Mouse (Mus musculus): Measurements from ENCODE around the gene Shd.
"Not testable (repeated sequence)": the region's sequence is repeated elsewhere in the genome, so short reads cannot be mapped to it uniquely, and the experiment has no call there.

Gene Shd

DNA sequence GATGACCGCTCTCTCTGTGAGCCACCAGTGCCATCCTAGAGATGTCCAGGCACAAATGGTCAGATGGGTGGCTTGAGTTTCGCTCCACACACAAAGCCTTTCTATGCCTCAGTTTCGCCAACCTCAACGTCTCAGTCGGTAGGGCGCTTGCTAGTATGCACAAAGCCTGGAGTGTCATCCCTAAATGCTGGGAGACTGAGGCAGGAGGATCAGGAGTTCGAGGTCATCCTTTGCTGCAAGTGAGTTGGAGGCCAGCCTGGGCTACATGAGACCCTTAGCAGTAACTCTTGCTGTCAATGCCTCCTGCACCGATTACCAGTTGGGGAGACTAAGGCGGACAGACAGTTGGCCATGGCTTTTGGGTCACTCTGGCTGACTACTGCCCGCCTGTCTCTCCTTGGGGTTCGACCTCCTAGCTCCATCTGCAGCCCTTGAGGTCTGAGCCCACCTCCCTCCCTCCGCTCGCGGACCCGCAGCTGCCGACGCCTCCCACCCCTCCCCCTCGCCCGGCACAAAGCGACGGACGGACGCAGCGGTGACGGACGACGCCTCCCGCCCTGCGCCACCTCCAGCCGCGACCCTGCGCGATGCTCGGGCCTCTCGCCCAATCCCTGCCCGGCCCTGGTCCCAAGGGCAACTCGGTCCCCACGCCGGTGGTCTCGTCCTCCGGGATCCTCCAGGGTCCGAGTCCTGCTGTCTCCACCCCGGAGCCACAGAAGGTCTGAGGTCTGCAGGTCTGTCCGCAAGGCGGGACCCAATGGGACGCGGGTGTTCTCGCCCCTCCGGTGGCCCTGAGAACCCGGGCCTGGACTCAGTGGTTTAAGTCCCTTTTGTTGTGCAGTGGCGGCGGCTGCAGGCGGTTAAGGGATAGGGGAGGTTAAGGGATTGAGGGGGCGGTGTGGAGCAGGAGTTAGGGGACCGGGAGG lies at the start of gene Shd:
Gene Shd, plus strand, starts transcription at position 502 of the 926 bp plus-strand sequence.
- no peak for DNase-seq (ENCODE audit: low spot score)

DNA sequence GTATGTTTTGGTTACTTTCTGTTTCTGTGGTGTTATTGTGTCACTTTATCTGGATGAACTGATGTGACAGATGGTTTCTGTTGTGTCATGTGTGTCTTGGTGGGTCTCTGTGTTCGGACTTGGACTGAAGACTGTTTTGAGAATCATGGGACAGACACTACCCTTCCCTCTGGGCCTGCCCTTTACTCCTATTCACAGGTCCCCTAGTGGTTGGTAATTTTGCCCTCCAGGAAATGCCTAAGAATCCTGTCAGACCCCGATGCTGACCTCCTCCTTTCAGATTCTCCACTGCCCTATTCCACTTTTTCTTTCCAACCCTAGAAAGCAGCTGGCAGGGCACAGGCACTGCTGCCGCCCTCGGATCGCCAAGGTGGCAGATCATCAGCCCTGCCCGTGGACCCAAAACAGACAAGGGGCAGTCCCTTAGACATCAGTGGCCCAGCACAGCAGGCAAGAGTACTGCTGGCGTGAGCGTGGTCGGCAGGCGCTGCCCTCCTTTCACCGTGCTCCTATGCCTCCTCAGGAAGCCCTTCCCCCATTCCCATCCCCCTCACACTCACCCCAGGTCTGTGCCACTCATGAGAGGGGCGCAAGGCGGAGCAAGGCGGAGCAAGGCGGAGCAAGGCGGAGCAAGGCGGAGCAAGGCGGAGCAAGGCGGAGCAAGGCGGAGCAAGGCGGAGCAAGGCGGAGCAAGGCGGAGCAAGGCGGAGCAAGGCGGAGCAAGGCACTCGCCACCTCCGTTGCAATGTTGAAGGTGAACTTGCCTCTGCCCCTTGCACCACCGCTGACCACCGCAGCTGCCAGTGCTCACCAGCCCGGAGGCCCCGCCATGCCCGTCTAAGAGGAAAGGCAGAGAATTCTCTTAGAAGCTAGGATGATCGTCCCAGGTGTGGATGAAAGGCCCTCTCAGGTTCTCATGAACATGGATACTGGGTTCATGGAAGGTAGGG lies 38.4 kb upstream of the Shd start:
- DNase-seq (ENCODE audit: low spot score), result peak; percentile 84

DNA sequence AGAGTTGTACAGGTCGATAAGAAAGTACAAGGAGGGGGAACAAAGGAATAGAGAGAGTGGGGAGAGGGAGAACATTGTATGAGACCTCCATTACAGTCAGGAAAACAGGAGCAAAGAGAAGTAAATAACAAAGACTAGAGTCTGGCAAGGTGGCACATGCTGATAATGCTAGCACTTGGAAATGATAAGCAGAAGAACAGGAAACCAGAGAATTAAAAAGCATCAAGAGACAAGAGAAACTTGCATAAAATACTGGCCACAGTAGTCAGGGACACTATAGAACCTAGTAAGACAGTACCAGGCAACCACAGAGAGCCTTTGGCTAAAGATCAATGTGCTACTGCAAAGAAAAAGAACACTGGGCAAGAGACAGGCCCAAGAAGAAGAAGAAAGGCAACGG lies 37.6 kb upstream of the Shd start:
- DNase-seq (ENCODE audit: low spot score), result no peak

DNA sequence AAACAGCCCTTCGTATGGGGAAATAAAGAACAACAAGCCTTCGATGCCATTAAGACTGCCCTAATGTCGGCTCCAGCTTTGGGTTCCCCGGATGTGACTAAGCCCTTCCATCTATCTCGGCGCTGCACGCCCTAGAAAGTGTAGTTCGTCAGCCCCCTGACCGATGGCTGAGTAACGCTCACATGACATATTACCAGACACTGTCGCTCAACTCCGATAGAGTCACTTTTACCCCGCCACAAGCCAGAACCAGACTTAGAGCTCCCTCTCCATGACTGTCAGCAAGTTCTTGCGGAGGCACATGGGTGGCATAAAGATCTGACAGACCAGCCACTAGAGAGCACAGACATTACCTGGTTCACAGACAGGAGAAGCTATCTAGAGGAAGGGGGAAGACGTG lies 37.1 kb upstream of the Shd start:
- DNase-seq (ENCODE audit: low spot score), result no peak

DNA sequence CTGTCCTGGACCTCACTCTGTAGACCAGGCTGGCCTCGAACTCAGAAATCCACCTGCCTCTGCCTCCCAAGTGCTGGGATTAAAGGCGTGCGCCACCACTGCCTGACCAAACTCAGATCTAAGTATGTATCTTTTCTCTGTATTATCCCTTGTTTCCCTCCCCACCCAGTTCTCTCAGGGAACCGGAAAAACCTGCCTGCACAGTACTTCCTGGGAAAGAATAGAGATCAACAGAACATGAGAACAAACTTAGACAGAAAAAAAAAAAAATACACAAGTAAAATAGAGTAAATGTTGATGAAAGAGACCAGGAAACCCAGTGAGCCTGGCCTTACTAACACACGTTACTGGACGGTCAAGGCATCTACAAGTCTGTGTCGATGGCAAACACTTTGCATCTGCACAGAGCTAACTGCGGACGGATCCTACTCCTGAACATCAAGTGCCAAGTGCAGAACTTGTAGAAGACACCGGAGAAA lies 25.8 kb upstream of the Shd start:
- DNase-seq (ENCODE audit: low spot score), result not testable (repeated sequence)

DNA sequence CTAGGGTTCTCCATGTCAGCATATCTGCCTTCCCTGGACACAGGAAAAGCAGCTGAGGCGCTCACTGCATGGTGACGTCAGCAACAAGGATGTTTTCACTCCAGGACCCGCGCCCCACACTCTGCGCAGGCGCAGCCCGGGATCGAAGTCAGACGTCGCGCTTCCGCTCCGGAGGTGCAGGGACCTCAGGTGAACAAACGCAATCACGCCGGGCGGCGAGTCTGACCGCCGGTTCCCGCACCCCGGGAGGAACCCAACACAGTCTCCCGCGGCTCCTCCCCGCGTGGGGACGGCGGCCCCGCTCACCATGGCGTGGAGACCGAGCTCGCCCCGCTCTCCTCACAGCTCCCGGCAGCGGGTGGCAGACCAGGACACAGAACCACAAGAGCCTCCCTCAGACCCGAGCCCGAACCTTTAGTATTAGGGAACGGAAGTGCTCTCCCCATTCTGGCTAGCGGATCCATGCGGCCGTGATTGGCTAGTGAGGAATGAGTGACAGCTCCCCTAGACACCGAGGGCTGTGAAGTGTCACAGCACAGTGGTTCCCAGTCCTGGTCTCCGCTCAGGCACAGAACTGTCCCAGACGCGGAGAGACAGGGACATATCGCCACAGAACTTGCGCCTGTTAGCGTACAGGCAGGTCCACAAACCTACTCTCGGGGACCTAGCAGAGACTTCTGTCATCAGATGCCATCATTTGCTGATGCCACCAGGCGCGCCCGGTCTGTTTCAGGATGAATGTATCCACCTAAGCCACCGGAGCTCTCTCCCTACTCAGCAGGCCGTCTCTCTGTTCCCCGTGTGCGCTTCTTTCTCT lies 25.2 kb upstream of the Shd start:
- DNase-seq (ENCODE audit: low spot score), result peak; percentile 86

DNA sequence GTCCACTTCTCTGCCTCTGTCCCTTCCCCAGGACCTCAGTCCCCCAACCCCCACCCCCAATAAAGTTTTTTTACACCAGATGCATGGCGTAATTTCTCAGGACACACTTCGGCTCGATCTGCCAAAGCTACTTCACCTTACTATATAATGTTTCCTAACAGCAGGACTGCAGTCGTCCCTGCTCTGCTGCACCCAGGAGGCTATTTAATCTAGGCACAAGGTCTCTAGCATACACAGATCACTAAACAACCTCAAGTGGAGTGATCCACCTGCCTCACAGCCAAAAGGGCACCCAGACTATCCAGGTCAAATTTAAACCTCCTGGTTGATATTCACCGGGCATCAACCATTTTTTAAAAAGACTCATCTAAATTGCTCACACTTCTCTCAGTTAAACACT lies 24.6 kb upstream of the Shd start:
- DNase-seq (ENCODE audit: low spot score), result no peak

DNA sequence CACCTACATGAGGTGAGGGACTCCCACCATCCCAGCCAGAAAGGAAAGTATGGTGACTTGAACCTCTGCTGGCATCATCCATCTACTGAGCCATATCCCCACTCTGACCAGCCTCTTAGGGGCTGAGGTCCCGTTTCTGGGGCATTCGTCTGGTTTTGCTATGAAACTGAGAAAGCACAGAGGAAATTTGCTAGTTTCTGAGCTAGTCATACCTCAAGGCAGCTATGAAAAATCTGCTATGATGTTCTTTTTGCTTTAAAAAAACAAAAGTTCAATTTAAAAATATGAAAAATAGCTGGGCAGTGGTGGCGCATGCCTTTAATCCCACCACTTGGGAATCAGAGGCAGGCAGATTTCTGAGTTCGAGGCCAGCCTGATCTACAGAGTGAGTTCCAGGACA lies 21.6 kb upstream of the Shd start:
- DNase-seq (ENCODE audit: low spot score), result no peak

DNA sequence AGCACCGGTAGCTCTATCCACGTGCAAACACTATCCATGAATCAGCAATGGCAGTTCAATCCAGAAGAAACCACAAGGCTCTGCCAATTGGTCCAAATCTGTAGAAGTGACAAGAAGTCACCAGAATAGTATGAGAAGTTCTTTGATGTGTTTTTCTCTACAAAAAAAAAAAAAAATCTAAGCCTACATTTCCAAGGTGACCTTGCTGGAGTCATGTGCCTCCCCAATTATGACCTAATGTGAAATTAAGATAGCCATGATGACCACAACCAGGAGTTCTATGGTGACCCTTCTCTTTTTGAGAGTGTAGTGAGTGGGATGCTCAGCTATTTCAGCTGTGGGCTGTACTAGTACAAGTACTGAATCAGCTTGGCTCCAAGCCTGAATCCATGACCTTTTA lies 20.9 kb upstream of the Shd start, which contains the start of gene Zfp119b:
Gene Zfp119b, minus strand, starts transcription at position 101 of the 400 bp plus-strand sequence.
- DNase-seq (ENCODE audit: low spot score), result no peak

DNA sequence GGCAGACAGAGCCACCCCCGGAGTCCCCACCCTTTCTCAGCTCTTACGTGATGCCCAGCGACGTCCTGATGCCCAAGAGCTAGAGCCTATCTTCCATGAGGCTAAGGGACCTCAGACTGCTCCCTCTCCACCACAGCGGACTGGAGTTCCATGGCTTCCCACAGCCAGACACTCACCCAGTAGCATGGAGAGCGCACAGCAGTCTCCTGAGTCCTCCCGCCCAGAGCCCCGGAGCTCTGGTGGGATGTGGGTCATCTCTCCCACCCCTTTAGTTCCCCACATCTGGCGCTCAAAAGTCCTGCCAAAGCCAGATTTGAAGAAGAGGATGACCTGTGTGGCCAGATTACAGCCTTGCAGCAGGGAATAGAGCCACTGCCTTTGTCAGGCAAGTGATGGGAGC lies 19.7 kb upstream of the Shd start:
- no peak for DNase-seq (ENCODE audit: low spot score)

DNA sequence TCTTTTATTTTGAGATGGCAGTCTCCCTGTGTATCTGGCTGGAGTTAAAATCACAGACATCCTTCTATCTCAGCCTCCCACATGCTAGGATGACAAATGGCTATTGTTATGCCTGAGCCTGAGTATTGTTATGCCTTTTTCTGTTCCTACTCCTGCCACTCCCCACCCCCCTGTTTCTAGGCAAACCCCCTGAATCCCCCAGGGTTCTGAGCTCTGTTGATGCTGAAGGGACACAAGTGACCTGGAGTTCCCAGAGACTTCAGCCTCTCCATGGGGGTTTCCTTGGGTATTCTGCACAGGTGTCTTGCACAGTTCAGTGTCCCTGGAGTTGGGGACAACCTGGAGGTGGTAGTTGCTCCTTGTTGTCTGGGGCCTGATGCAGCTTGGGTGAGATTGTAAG lies 18.2 kb upstream of the Shd start:
- DNase-seq (ENCODE audit: low spot score), result no peak

DNA sequence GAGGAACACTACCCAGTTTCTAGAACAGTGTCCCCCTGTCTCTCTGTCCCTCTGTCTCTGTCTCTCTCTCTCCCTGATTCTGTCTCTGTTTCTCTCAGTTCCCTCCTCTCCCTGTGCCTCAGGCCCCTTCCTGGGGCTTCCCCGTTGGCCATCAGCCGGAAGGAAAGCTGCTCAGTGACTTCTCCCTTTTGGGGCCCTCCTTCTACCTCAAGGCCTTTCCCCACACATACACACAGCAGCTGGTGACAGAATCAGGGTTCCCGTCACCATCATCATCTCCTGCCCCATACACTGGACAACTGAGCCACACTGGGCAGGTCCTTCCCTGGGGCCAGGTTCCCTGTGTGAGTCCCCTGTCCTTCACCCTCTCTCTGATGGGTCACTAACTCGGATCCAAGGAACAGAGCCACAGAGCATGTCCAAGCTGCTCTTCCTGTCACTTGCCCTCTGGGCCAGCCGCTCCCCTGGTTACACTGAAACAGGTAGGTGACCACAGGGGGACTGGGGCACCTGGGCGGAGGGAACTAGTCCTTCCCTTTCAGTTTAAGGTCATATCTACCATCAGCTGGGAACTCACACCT lies 17.7 kb upstream of the Shd start, which contains the start of gene Ebi3:
Gene Ebi3, plus strand, starts transcription at position 194 of the 581 bp plus-strand sequence.
- DNase-seq (ENCODE audit: low spot score), result no peak

DNA sequence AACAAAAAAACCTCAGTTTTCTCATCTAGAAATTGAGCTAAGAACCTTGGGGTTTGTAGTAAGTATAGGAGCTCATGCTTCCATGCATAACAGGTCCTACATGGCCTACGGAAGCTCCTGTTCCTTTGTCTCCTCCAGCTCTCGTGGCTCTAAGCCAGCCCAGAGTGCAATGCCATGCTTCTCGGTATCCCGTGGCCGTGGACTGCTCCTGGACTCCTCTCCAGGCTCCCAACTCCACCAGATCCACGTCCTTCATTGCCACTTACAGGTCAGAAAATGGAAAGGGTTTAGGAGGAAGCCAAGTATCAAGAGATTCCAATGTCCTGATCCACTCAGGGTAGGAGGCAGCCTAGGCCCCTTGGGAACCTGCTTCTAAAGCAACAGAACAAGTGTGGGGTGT lies 16.5 kb upstream of the Shd start:
- no peak for DNase-seq (ENCODE audit: low spot score)

DNA sequence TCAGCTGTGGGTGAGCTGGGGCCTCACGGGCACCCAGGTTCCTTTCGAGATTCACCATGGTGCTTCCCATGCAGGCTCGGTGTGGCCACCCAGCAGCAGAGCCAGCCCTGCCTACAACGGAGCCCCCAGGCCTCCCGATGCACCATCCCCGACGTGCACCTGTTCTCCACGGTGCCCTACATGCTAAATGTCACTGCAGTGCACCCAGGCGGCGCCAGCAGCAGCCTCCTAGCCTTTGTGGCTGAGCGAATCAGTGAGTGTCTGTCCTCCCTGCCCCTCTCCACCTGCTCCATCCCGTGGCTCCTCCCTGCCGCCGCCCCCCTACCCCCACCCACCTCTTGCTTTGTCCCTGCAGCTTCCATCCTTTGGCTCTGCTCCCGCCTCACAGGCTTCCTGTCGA lies 16.0 kb upstream of the Shd start:
- no peak for DNase-seq (ENCODE audit: low spot score)

DNA sequence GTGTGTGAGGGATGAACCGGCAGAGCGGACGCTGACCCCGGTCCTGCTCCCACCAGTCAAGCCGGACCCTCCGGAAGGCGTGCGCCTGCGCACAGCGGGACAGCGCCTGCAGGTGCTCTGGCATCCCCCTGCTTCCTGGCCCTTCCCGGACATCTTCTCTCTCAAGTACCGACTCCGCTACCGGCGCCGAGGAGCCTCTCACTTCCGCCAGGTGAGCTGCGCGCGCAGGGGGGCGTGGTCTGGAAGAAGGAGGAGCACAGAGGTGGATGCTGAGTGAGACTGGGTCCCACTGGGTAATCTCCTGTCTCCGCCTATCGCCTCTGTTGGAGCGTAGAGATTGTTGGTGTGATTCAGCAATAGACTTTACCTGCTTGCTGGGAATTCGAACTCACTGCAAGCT lies 14.1 kb upstream of the Shd start:
- DNase-seq (ENCODE audit: low spot score), result no peak

DNA sequence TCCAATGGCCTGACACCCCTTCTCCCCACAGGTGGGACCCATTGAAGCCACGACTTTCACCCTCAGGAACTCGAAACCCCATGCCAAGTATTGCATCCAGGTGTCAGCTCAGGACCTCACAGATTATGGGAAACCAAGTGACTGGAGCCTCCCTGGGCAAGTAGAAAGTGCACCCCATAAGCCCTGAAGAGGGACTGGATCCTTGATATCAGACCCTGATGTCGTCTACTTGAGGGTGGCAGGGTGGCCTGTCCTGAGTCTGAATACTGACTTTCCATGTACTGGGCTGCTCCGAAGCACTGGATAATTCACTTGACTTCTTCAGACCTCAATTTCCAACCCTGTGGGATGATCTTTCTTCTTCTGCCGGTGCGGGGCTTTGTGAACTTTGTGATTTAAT lies 13.7 kb upstream of the Shd start:
- DNase-seq (ENCODE audit: low spot score), result no peak

DNA sequence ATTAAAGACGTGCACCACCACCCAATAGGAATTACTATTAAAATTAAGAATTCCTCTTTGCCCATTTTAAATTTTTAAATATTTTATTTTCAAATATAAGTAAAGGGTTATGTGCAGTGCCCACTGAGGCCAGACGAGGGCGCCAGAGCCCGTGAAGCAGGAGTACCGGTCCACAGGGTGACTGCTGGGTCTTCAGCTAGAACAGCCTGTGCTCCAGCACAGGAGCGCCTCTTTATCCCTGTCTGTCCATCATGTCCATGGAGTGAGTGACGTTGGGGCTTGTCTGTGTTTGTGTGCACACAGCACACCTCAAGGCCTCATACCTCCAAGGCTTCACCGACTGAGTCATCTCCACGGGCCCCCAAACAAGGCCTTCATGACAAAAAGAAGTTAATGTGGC lies 13.1 kb upstream of the Shd start:
- DNase-seq (ENCODE audit: low spot score), result peak; percentile 82

DNA sequence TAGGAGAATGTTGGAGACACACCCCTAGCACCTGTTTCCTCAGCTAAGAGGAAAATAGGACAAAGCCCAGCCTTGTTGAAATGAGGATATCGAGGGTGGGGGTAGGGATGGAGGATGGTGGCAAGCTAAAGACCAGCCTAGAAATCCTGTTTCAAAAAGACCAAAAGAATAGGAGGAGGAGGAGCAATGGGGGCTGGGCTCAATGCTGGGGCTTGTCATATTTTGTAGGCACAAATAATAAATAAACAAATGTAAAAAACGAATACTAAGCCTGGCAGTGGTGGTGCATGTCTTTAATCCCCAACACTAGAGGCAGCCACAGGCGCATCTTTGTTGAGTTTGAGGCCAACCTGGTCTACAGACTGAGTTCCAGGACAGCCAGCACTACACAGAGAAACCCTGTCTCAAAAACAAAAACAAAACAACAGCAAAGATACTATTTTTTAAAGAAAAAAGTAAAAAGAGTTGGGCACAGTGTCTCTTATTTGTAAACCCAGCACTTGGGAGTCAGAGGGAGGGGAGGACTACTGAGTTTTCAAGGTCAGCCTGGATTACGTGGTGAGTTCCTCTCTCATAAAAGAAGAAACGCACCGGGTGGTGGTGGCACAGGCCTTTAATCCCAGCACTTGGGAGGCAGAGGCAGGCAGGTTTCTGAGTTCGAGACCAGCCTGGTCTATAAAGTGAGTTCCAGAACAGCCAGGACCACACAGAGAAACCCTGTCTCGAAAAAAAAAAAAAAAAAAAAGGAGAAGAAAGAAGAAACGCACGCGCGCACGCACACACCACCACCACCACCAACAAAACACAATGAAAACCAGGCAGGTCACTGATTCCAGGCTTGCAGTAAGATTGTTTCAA lies 12.3 kb upstream of the Shd start:
- DNase-seq (ENCODE audit: low spot score), result no peak

DNA sequence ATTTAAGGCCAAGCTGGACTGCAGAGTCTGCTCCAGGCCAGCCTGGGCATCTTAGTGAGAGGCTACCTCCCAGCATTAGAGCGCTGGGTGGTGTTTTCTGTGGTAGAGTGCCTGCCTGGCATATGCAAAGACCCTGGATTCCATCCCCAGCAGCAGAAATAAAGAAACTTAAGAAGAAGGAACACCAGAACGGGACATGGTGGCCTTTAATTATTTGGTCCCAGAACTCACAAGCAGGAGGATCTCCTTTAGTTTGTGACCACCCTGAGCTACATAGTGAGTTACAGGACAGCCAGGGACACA lies 11.7 kb upstream of the Shd start:
- DNase-seq (ENCODE audit: low spot score), result no peak

DNA sequence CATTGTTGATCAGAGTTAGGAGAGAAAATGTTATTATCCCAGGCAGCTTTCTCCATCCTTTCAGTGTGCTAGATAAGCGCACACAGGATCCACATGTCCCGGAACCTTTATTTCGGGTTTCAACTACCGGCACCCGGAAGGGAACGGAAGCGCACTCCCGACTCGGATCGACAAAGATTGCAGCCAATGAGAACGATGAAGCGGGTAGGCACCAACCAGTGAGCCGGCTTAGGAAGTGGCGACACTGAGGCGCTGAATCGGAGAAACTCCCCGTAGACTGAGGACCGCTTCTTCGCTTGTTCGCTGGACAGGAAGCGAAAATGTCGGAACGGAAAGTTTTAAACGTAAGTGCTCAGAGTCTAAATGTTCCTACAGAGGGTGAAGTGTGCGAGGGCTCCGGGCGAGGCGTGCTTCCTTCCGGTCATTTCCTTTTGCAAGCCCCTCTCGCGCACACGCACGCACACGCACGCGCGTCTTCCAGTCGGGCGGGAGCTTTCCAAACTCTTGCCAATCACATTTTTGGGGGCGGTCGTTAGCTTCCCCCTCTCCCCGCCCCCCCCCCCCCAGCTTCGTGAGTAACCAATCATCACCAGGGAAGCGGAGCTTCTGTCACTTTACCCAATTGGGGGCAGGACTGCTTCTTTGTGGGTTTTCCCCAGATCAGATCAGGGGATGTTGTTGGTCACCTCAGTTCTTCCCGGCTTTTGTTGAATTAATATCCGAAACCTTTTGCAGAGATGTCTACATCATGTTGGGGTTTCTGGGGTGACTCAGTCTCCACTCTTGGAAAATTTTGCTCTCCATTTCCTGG lies 11.1 kb upstream of the Shd start, which contains the start of gene Yju2:
Gene Yju2, plus strand, starts transcription at position 182 of the 811 bp plus-strand sequence.
- DNase-seq (ENCODE audit: low spot score), result peak; percentile 99
